Mouse (Mus musculus): ENCODE results near the gene Klc4. TPM values are rescaled to one million over a fixed set of nuclear protein-coding genes. Genes with fewer than 3 reads are reported as not detected.

The Klc4 gene
- polyA plus RNA-seq, 1 experiment from 2014 or later: 39.0 TPM

DNA sequence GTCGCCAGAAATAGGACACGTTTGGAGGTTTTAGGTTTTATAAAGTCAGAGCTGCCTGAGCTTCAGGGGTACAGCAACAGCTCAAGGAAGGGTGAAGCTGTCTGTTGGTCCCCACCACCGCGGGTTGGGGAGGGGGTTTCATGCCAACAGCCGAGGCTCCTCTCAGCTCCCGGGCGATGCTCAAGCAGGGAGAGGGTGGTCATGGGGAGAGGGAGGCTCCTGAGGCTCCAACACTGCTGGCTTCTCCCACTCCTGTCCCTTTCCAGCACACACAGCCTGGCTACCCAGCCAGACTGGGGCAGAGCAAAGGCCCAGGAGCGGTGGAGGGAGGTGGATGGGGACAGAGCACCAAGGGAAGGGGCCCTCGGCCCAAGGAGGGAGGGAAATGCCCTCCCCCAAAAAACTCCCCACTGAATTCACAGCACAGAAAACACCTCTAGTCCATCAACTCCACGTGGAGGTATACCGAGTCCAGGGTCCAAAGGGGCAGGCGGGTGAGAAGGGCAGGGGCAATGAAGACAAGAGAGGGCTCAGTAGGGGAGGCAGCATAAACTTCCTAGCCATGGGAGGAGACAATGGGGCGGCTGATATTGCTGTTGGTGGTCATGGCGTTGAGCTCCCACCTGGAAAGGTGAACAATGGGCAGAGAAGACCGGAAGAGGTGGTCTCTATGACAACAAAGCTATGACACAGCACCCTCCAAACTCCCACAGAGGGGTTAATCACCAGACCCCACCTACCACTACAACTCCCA lies 28.9 kb upstream of the Klc4 start:
- ATAC-seq (ENCODE audit: low FRiP score): peak; percentile 37
- peaks cover 40% of the 10 kb centered on the region for H3K4me1 ChIP-seq
- no peaks in the 10 kb centered on the region for H3K9me3 ChIP-seq
- peaks cover 54% of the 10 kb centered on the region for H3K36me3 ChIP-seq (replicated peaks)
- H3K4me2 ChIP-seq: peak overlapping the region; percentile 88
- H3K27me3 ChIP-seq: no peaks in the 10 kb centered on the region
- peak overlapping the region; percentile 68 for H3K9ac ChIP-seq
- peak overlapping the region; percentile 61 for H3K4me3 ChIP-seq (replicated peaks)
- WGBS: 22% methylated on average over 15 of the region's 15 CpGs
- peak overlapping the region; percentile 73 for H3K27ac ChIP-seq

DNA sequence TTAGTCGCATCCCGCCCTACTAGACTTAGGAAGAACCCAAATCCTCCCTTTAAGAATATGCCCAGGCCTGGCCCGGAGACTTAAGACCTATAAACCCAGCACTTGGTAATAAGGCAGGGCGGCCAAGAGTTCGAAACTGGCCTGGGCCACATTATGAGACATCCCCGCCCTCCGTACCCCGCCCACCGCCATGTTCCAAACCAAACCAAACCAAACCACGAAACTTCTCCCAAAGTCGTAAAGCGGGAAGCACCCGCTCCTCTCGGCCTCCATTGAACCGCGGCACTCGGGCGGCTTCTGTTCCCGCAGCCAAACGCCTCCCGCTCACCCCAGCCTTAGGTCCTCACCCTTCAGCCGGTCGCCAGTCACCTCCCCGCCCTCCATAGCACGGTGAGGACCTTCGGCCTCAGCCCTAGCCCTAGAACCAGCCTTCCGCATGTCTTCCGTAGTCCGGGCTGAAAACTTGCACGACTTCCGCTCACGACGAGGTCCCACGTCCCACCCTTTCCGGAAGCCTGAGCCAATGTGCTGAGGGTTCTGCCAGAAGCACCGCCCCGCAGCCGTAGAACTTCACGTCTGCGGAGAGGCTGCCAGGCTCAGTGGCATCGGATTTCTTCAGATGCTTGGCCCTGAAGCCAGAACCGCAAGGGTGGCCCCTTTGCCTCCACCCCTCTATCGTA lies 28.2 kb upstream of the Klc4 start, which contains the start of gene Rrp36:
TSS of gene Rrp36 (minus strand) at position 503 of the 680 bp plus-strand sequence.
- H3K4me1 ChIP-seq: peaks cover 33% of the 10 kb centered on the region
- H3K27me3 ChIP-seq: no peaks in the 10 kb centered on the region
- H3K27ac ChIP-seq: peak within 1 kb of the TSS; percentile 73
- H3K4me2 ChIP-seq: peak within 1 kb of the TSS; percentile 88
- WGBS: under 1% methylated on average over 43 of the region's 43 CpGs
- H3K4me3 ChIP-seq (replicated peaks): peak within 1 kb of the TSS; percentile 61
- peaks cover 61% of the 10 kb centered on the region for H3K36me3 ChIP-seq (replicated peaks)
- H3K9ac ChIP-seq: peak within 1 kb of the TSS; percentile 68
- H3K9me3 ChIP-seq: no peaks in the 10 kb centered on the region
- peak; percentile 91 for ATAC-seq (ENCODE audit: low FRiP score)

DNA sequence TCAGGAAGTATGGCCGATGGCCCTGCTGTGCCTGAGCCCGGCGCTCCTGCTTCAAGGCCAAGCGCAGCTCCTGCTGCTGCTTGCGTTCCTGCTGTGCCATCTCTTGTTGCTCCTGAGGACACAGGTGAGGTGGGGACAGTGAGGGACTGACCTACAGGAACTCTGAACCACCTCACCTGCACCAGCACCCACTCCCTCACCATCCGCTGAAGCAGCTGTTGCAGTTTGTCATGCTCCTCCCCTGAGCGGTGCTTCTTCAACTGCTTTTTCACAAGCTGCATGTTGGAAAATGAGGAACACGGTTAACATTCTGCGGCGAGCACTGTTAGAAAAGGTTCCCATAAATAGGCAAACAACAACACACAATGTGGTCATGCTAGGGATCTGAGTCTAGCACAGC lies 24.1 kb upstream of the Klc4 start:
- no peak for ATAC-seq (ENCODE audit: low FRiP score)
- Histone ChIP-seq H3K4me3 (replicated peaks) (no peak overlapping the region), H3K4me2 (no peak overlapping the region), H3K27me3 (no peaks in the 10 kb centered on the region), H3K9ac (no peak overlapping the region), H3K9me3 (no peaks in the 10 kb centered on the region), H3K4me1 (peaks cover 17% of the 10 kb centered on the region), H3K27ac (no peak overlapping the region), H3K36me3 (replicated peaks) (peaks cover 64% of the 10 kb centered on the region)
- WGBS: 98% methylated on average over 10 of the region's 10 CpGs

DNA sequence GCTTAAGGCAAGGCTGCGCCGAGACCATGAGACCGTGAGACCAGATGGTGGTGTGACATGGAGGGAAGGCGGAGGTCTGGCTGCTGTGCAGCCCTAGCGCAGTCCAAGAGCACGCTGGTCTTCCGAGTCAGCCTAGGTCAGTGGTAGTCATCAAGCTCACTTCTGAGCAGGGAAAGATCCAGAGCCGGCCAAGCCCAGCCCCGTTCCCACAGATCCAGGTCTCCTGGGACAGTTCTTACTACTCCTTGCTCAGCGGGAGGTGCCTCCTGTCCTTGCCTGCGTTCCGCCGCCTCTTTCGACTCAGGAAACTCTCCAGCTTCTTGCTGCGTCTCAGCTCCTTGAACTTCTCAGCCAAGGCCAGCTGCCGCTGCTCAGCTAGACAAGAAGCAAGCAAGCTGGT lies 21.9 kb upstream of the Klc4 start:
- Histone ChIP-seq H3K27me3 (no peaks in the 10 kb centered on the region), H3K9me3 (no peaks in the 10 kb centered on the region), H3K4me3 (replicated peaks) (no peak overlapping the region), H3K27ac (no peak overlapping the region), H3K9ac (no peak overlapping the region), H3K4me2 (no peak overlapping the region), H3K4me1 (no peaks in the 10 kb centered on the region), H3K36me3 (replicated peaks) (peaks cover 80% of the 10 kb centered on the region)
- 96% methylated on average over 16 of the region's 16 CpGs for WGBS
- no peak for ATAC-seq (ENCODE audit: low FRiP score)

DNA sequence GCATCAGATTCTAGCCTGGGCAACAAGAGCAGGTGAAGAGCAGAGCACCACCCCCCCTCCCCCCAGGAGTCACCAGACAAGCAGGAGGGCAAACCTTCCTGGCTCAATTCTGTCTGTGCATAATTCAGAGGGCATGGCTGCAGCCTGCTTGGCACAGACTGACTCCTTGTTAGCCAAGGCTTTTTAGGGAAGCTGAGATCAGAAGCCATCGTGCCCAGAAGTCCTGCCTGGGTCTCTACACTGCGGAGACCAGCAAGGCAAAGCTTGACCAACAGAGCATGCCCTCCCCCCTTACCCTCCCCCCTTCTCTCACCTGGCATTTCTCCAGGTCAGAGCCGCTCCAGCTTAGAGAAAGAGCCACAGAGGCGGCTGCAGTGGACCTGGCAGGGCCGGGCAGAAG lies 16.9 kb upstream of the Klc4 start:
- no peaks in the 10 kb centered on the region for H3K4me1 ChIP-seq
- no peaks in the 10 kb centered on the region for H3K27me3 ChIP-seq
- no peak overlapping the region for H3K4me2 ChIP-seq
- H3K9me3 ChIP-seq: no peaks in the 10 kb centered on the region
- H3K4me3 ChIP-seq (replicated peaks): no peak overlapping the region
- H3K36me3 ChIP-seq (replicated peaks): peaks cover 93% of the 10 kb centered on the region
- WGBS: 92% methylated on average over 5 of the region's 5 CpGs
- no peak overlapping the region for H3K27ac ChIP-seq
- no peak overlapping the region for H3K9ac ChIP-seq
- ATAC-seq (ENCODE audit: low FRiP score): no peak

DNA sequence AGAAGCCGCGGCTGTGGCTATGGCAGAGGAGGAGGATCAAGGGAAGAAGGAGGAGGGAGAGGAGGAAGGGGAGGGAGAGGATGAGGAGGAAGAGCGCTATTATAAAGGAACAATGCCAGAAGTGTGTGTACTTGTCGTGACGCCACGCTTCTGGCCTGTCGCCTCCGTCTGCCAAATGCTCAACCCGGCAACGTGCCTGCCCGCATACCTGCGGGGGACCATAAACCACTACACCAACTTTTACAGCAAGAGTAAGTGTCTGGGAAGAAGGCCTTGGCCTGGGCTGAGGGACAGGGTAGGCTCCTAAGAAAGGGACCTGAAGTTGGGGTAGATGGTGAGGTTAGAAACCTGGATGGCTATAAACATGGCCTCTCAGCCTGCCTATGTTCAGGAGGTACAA lies 16.2 kb upstream of the Klc4 start:
- H3K27me3 ChIP-seq: no peaks in the 10 kb centered on the region
- H3K4me1 ChIP-seq: no peaks in the 10 kb centered on the region
- ATAC-seq (ENCODE audit: low FRiP score): no peak
- peaks cover 96% of the 10 kb centered on the region for H3K36me3 ChIP-seq (replicated peaks)
- H3K4me3 ChIP-seq (replicated peaks): no peak overlapping the region
- H3K4me2 ChIP-seq: no peak overlapping the region
- H3K9me3 ChIP-seq: no peaks in the 10 kb centered on the region
- H3K27ac ChIP-seq: no peak overlapping the region
- no peak overlapping the region for H3K9ac ChIP-seq
- WGBS: 95% methylated on average over 12 of the region's 12 CpGs

DNA sequence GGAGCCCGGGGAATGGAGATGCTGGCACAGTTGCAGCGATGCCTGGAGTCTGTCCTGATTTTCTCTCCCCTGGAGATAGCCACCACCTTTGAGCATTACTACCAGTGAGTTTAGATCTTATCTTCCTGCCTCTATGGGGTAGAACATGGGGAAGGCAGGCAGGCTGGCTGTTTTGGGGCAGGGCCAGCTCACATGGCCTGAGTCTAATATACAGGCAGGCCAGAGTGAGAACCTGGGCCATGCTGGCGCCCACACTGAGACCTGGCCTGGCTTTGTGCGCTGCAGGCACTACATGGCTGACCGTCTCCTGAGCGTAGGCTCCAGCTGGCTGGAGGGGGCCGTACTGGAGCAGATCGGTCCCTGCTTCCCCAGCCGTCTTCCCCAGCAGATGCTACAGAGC lies 15.5 kb upstream of the Klc4 start:
- no peak overlapping the region for H3K4me3 ChIP-seq (replicated peaks)
- H3K27ac ChIP-seq: no peak overlapping the region
- H3K9ac ChIP-seq: no peak overlapping the region
- no peak for ATAC-seq (ENCODE audit: low FRiP score)
- peaks cover 95% of the 10 kb centered on the region for H3K36me3 ChIP-seq (replicated peaks)
- no peaks in the 10 kb centered on the region for H3K9me3 ChIP-seq
- no peaks in the 10 kb centered on the region for H3K27me3 ChIP-seq
- H3K4me2 ChIP-seq: no peak overlapping the region
- WGBS: 93% methylated on average over 9 of the region's 9 CpGs
- no peaks in the 10 kb centered on the region for H3K4me1 ChIP-seq

DNA sequence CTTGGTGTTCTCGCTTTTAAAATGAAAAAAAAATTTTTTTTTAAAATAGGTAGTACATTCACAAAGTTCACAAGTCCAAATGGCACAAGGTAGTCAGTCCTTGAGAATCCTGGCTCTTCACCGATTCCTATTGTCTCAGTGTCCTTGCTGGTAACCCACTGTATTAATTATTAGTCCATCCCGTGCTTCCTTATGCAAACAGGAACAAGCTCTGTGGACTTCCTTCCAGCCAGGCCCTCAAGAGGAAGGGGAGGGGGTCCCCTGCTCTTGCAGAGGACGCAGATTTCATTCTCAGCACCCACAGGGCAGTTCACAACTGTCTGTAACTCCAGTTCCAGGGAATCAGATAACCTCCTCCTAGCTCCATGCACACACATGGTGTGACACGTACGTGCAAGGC lies 10.2 kb upstream of the Klc4 start:
- no peak overlapping the region for H3K4me3 ChIP-seq (replicated peaks)
- H3K27ac ChIP-seq: no peak overlapping the region
- H3K4me1 ChIP-seq: peaks cover 23% of the 10 kb centered on the region
- no peak for ATAC-seq (ENCODE audit: low FRiP score)
- no peak overlapping the region for H3K4me2 ChIP-seq
- whole genome bisulfite sequencing: 92% methylated on average over 6 of the region's 6 CpGs
- no peaks in the 10 kb centered on the region for H3K27me3 ChIP-seq
- H3K9ac ChIP-seq: no peak overlapping the region
- H3K9me3 ChIP-seq: no peaks in the 10 kb centered on the region
- peaks cover 81% of the 10 kb centered on the region for H3K36me3 ChIP-seq (replicated peaks)

DNA sequence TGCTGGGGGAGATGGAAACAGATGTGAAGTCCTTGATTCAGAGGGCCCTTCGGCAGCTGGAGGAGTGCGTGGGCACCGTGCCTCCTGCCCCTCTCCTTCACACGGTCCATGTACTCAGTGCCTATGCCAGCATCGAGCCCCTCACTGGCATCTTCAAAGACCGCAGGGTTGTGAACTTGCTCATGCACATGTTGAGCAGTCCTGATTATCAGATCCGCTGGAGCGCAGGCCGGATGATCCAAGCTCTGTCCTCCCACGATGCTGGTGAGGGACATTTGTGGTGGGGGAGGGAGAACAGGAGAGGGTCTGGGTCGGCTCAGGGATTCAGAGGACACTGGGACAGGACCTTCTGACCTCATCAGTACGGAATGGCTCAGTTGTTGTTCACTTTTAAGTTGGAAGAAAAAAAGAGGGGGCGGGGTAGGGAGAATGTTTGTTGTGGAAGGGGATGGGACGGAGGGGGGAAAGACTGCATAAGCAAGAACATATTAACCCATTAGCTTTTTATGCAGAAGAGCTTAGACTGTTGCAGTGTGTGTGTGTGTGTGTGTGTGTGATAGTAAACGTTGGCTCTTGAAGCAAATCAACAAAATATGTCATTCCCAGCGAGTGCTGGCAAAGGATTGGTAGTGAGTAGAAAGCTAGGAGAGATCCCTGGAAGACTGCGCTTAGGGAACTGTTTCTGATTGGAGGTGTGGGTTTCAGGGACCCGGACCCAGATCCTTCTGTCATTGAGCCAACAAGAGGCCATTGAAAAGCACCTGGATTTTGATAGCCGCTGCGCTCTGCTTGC lies 6.1 kb upstream of the Klc4 start:
- ATAC-seq (ENCODE audit: low FRiP score): no peak
- H3K36me3 ChIP-seq (replicated peaks): peaks cover 53% of the 10 kb centered on the region
- WGBS: 79% methylated on average over 20 of the region's 20 CpGs

DNA sequence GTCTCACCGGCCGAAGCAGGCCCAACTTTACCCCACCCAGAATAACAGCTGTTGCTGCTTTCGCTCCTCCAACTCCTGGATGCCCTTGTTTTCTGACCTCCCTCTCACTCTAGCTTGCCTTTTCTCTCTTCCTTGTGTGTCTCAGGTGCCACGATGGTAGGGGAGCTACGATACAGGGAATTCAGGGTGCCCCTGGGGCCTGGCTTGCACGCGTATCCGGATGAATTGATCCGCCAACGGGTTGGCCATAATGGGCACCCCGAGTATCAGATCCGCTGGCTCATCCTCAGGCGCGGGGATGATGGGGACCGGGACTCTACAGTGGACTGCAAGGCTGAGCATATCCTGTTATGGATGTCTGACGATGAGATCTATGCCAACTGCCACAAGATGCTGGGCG lies 5.5 kb upstream of the Klc4 start:
- peak overlapping the region; percentile 65 for H3K4me3 ChIP-seq (replicated peaks)
- WGBS: 79% methylated on average over 17 of the region's 17 CpGs

More for the DNA sequence above, 6.1 kb upstream of the Klc4 start:
- Histone ChIP-seq H3K27ac (no peak overlapping the region), H3K4me1 (peaks cover 38% of the 10 kb centered on the region), H3K4me3 (replicated peaks) (peak overlapping the region; percentile 65), H3K9ac (peak overlapping the region; percentile 86), H3K27me3 (no peaks in the 10 kb centered on the region), H3K9me3 (no peaks in the 10 kb centered on the region), H3K4me2 (peak overlapping the region; percentile 86)

DNA sequence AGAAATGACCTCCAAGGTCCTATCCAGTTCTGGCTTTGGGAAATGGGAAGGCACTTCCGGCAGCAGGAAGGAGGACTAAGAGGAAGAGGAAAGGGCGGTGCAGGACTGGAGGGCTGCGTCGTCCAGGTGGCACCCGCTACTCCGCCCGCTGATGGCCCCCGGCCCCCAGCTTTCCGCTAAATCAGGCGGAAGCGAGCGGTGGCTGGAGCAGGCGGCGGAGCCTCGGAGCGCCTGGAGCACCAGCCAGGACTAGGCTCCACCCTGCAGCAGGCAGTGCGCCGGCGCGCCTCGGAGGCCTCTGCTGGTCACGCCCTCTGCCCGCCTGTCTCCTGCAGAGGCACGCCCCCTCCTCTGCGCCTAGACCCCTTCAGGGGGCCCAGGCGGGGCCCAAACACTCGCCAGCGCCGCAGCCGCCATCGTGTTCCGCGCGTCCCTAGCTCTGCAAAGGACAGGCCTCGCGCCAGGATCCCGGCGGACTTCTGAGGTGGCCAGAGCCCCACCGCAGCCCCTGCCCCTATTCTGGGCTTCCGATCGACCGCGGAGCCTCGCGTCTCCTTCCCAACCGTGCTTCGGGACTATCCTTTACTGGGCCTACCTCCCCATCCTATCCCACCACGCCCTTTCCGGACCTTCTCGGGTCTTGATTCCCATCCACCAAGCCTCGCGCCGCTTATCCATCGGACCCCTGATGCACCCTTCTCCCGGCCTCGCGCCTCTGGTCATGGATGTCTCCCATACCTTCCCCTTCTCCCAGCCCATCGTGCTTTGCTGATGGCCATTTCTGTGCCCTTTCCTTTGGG lies 4.6 kb upstream of the Klc4 start, which contains the start of gene Cul7:
TSS of gene Cul7 (plus strand) at position 106 of the 800 bp plus-strand sequence.
- Histone ChIP-seq H3K9me3 (no peaks in the 10 kb centered on the region), H3K36me3 (replicated peaks) (peaks cover 38% of the 10 kb centered on the region), H3K4me2 (peak within 1 kb of the TSS; percentile 86), H3K27ac (peak within 1 kb of the TSS; percentile 94), H3K4me3 (replicated peaks) (peak within 1 kb of the TSS; percentile 65), H3K4me1 (peaks cover 43% of the 10 kb centered on the region), H3K9ac (peak within 1 kb of the TSS; percentile 86), H3K27me3 (no peaks in the 10 kb centered on the region)
- under 1% methylated on average over 58 of the region's 58 CpGs for WGBS
- peak; percentile 95 for ATAC-seq (ENCODE audit: low FRiP score)

More for the DNA sequence above, 5.5 kb upstream of the Klc4 start:
- Histone ChIP-seq H3K36me3 (replicated peaks) (peaks cover 47% of the 10 kb centered on the region), H3K4me1 (peaks cover 43% of the 10 kb centered on the region), H3K9me3 (no peaks in the 10 kb centered on the region), H3K9ac (peak overlapping the region; percentile 86), H3K27me3 (no peaks in the 10 kb centered on the region), H3K27ac (peak overlapping the region; percentile 94; the same call in 1 of the 2 replicates), H3K4me2 (peak overlapping the region; percentile 86)
- ATAC-seq (ENCODE audit: low FRiP score): no peak

Data from forebrain, embryonic 12.5 days (tissue).